Mouse (Mus musculus): Measurements from ENCODE around the gene Olfr108.

Olfr108 gene

GRCm38 (mm10) chr17:37445180-37445579 is at the start of gene Olfr108:
Olfr108 (plus strand) TSS chr17:37445480.
- no peak for DNase-seq

- DNase-seq: no peak
Observed at GRCm38 (mm10) chr17:37398926-37399325, 46.4 kb upstream of the Olfr108 start, which contains the start of gene Olfr107. Olfr107 (plus strand) TSS chr17:37399226.

- no peak for DNase-seq
Observed at GRCm38 (mm10) chr17:37413380-37413779, 31.9 kb upstream of the Olfr108 start.

GRCm38 (mm10) chr17:37458616-37459015 is 13.3 kb downstream of the Olfr108 start, which contains the start of gene Olfr109:
Olfr109 (plus strand) TSS chr17:37458916.
- no peak for DNase-seq

- DNase-seq: no peak
Observed at GRCm38 (mm10) chr17:37483452-37483851, 38.2 kb downstream of the Olfr108 start, which contains the start of gene H2-M2. H2-M2 (minus strand) TSS chr17:37483552.

- no peak for DNase-seq
Observed at GRCm38 (mm10) chr17:37491930-37492518, 46.7 kb downstream of the Olfr108 start, which contains the start of gene Olfr110. Olfr110 (plus strand) TSS chr17:37492468.
